Mouse (Mus musculus) Patski (cell line): ENCODE data around the gene Camk2g. TPM values are rescaled to one million over a fixed set of nuclear protein-coding genes. Genes with fewer than 3 reads are reported as not detected.

ENCODE experiments used
- ATAC-seq: fragments of 100-300 bp; one replicate; pipeline ENCODE4 v1.8.0; 2021
- CTCF ChIA-PET: fragments of 350-600 bp; sonication (Branson Sonifier 250); formaldehyde crosslinking; loops from one replicate; lab custom pipeline; 2022; ENCODE audit warnings: inconsistent platforms; lab: Charles Lee
- POLR2A ChIA-PET: fragments of 350-600 bp; sonication (Branson Sonifier 250); formaldehyde crosslinking; loops from one replicate; lab custom pipeline; 2022; ENCODE audit warnings: antibody characterized with exemption, inconsistent platforms; lab: Charles Lee
- DNase-seq: peaks from one replicate; pipeline ENCODE4 v3.0.0-alpha.2; 2011; ENCODE audit warnings: low read depth, low spot score
- H3K27me3 ChIP-seq: fragments of 371-371 bp; one replicate; pipeline ENCODE4 v1.5.1; 2021
- CTCF ChIP-seq: fragments of 100-300 bp; IDR thresholded peaks from one replicate; pipeline ENCODE4 v1.5.1; 2021
- in situ Hi-C: fragments of 300-500 bp; cut with MboI; formaldehyde crosslinking; loops from 3 replicates; pipeline ENCODE4 v1.11.1; 2018; ENCODE audit warnings: low pct_unique_long_range_greater_than_20kb, mixed read lengths
- polyA plus RNA-seq: library from polyadenylated mRNA; unstranded; gene quantifications from one replicate; pipeline ENCODE4 v1.2.3, GENCODE M21; 2021

Camk2g gene
- polyA plus RNA-seq, 1 experiment from 2014 or later = 51.7 TPM

DNA sequence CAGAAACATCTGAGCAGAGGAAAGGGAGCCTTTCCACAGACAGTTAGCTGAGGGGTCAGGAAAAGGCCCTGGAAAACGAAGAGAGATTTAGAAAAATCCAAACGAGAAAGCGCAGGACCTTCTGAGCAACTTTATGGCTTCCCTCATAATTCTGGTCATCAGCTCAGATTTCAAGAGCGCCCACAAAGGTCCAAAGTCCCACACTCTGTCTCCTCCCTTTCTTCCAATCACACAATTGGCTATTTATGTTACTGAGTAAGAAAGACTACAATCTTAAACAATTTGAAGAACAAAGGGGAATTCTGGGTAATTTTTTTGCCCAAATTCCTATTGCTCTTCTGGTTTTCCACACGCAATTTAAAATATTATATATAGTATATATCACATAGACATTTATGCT, 43.4 kb downstream of the Camk2g start:
- no peak for DNase-seq
- POLR2A ChIA-PET = no interaction called here
- CTCF ChIA-PET = interaction anchor here (1.1 kb wide), 1 partner anchor 49 kb away, joined by 3 read pairs; no protein-coding TSS in a partner anchor
- no peak for TF ChIP-seq CTCF
- no peaks in the 10 kb centered on the region for H3K27me3 ChIP-seq
- no peak for ATAC-seq
- in situ Hi-C loops = no loop called here

DNA sequence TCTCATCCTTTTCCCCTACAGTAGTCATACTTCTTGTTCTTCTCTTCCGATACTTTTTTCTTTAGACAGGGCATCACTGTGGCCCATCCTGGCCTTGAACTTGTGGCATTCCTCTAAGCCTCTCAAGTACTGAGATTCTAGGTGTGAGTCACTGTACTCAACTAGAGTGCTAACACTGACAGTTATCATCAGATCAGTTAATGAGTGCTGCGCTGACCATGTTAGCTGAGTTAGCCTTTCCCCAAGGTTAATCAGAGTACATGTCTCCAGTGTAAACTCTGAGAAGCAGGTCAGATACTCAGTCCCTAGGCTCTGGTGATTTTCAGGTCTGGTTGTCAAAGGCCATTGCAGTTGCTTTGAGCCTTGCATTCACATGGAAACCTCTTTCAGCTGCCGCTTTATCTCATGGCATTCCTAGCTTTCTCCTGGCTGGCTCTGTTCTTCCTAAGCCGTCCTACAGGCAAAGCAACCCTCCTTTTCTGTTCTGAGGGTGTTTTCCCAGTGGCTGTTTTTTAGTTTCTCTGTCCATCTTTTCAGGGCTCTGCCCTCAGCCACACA, 44.3 kb downstream of the Camk2g start:
- ChIA-PET CTCF (interaction anchor here (1.1 to 1.3 kb wide), 2 partner anchors 10 to 49 kb away, joined by 3 read pairs; no protein-coding TSS in a partner anchor), POLR2A (no interaction called here)
- no peak for TF ChIP-seq CTCF
- no peaks in the 10 kb centered on the region for H3K27me3 ChIP-seq
- DNase-seq (no peak), ATAC-seq (no peak)
- in situ Hi-C loops = no loop called here

GRCm38 (mm10) chr14:20748388-20748787, 45.5 kb downstream of the Camk2g start:
- ChIA-PET POLR2A (no interaction called here), CTCF (interaction anchor here (1.3 kb wide), 1 partner anchor 12 kb away, joined by 3 read pairs; no protein-coding TSS in a partner anchor)
- in situ Hi-C loops = no loop called here
- no peaks in the 10 kb centered on the region for H3K27me3 ChIP-seq
- no peak for TF ChIP-seq CTCF
- DNase-seq (no peak), ATAC-seq (no peak)

- DNase-seq = no peak
- CTCF ChIA-PET = interaction anchor here (1.4 to 1.5 kb wide), 2 partner anchors 10 to 11 kb away, joined by 3 to 8 read pairs; no protein-coding TSS in a partner anchor
These were observed 47.0 kb downstream of the Camk2g start for GRCm38 (mm10) chr14:20746935-20747334.

GRCm38 (mm10) chr14:20743614-20744013, 50.3 kb downstream of the Camk2g start:
- POLR2A ChIA-PET = no interaction called here
- no peaks in the 10 kb centered on the region for H3K27me3 ChIP-seq
- DNase-seq (no peak), ATAC-seq (no peak)
- TF ChIP-seq CTCF = no peak
- CTCF ChIA-PET = interaction anchor here (0.8 to 1.8 kb wide), 2 partner anchors 12 to 16 kb away, joined by 3 to 4 read pairs; no protein-coding TSS in a partner anchor
- in situ Hi-C loops = no loop called here

More at GRCm38 (mm10) chr14:20746935-20747334, 47.0 kb downstream of the Camk2g start:
- H3K27me3 ChIP-seq = no peaks in the 10 kb centered on the region
- POLR2A ChIA-PET = no interaction called here
- ATAC-seq = no peak
- in situ Hi-C loops = no loop called here
- TF ChIP-seq CTCF = no peak

- ChIA-PET POLR2A (no interaction called here), CTCF (interaction anchor here (1.3 to 1.4 kb wide), 2 partner anchors 17 to 23 kb away, joined by 4 to 5 read pairs; no protein-coding TSS in a partner anchor)
- DNase-seq (no peak), ATAC-seq (no peak)
- no peaks in the 10 kb centered on the region for H3K27me3 ChIP-seq
- in situ Hi-C loops = no loop called here
- TF ChIP-seq CTCF = no peak
These were observed 52.6 kb downstream of the Camk2g start for GRCm38 (mm10) chr14:20741301-20741700.

- DNase-seq = no peak
- ATAC-seq = peak; percentile 2
- ChIA-PET POLR2A (no interaction called here), CTCF (interaction anchor here (1.3 to 2.5 kb wide), 2 partner anchors 15 to 60 kb away, joined by 5 to 7 read pairs; no protein-coding TSS in a partner anchor)
- no peak for TF ChIP-seq CTCF
- no peaks in the 10 kb centered on the region for H3K27me3 ChIP-seq
- in situ Hi-C loops = loop anchor here (5.0 kb wide), 1 partner anchor 134 kb away; no protein-coding TSS in a partner anchor
These were observed 55.4 kb downstream of the Camk2g start for GRCm38 (mm10) chr14:20738511-20738910.

DNA sequence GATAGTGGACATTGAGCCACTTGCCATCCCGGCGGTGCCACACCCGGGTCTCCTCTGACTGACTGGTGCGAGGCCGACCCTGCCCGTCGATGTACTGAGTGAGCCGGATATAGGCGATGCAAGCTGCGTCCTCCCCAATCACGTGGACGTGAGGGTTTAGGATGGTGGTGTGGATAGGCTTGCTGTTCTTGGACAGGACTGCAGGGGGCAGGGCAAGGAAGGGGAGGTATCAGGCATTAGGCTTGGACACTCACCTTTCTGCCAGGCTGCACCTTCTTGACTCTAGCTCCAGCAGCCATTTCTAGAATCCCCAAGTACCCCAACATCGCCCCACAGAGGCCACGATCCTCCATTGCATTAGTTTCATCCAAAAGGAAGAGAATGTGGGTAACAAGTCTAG, 56.6 kb downstream of the Camk2g start:
- in situ Hi-C loops = loop anchor here (5.0 kb wide), 1 partner anchor 135 kb away; no protein-coding TSS in a partner anchor
- no peak for DNase-seq
- ChIA-PET POLR2A (interaction anchor here (1.4 kb wide), 1 partner anchor 28 kb away, joined by 5 read pairs; no protein-coding TSS in a partner anchor), CTCF (interaction anchor here (0.5 to 2.5 kb wide), 10 partner anchors 9 to 269 kb away, joined by 3 to 7 read pairs (median 4); no protein-coding TSS in a partner anchor)
- ATAC-seq = peak; percentile 27
- H3K27me3 ChIP-seq = no peaks in the 10 kb centered on the region
- no peak for TF ChIP-seq CTCF

DNA sequence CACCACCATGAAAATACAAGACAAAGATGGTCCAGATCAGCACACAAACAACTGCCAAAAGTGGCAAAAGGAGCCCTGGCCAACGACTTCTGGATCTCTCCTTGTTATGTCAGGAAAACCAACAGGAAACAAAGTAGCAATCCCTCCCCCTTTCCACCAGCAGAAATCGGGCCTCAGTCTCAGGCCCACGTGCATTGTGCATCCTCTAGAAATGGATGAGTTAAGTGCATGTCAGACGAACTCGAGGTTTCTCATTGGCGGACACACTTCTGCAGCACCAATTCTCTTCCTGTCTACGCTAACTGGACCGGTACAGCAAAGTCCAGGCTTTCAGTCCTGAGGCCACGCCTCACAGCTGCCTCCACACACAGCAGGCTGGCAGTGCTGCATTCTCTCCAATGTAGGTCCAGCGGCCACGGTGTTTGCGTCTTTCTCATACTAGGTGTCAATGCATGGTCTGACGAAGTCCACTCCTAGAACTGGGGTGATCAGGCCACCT, 57.9 kb downstream of the Camk2g start:
- DNase-seq (no peak), ATAC-seq (no peak)
- ChIA-PET POLR2A (no interaction called here), CTCF (interaction anchor here (1.7 to 2.5 kb wide), 2 partner anchors 12 to 30 kb away, joined by 4 to 7 read pairs; no protein-coding TSS in a partner anchor)
- in situ Hi-C loops = loop anchor here (5.0 kb wide), 1 partner anchor 136 kb away; no protein-coding TSS in a partner anchor
- H3K27me3 ChIP-seq = no peaks in the 10 kb centered on the region
- TF ChIP-seq CTCF = no peak

DNA sequence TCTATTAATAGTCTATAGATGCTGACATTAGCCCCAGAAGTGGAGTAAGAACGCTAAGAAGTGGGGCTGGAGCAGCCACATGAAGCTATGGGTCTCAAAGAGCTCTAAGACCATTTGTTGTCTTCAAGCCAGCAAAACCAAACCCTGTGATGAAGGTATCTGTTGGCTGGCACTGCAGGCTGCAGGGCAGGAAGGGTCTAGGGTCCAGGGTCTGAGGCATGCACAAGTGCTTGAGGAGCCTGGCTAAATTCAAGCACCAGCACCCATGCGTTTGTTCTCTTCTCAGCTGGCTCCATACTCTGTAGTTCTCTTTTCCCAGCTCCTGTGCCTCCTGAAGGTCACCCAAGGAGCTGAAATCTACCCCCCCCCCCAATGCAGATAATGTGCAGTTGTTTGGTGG, 58.8 kb downstream of the Camk2g start:
- in situ Hi-C loops = loop anchor here (5.0 kb wide), 1 partner anchor 137 kb away; no protein-coding TSS in a partner anchor
- POLR2A ChIA-PET = no interaction called here
- DNase-seq (no peak), ATAC-seq (no peak)
- TF ChIP-seq CTCF = no peak
- CTCF ChIA-PET = no interaction called here
- no peaks in the 10 kb centered on the region for H3K27me3 ChIP-seq
